Mouse (Mus musculus): ENCODE measurements around the gene Phlpp2. TPM values are rescaled to one million over a fixed set of nuclear protein-coding genes. Genes with fewer than 3 reads are reported as not detected.

Phlpp2 gene
- polyA plus RNA-seq, 1 experiment from 2014 or later, result 2.8 TPM

GRCm38 (mm10) chr8:109992166-109992565 is 123.8 kb downstream of the Phlpp2 start:
- Histone ChIP-seq H3K4me3 (ENCODE audit: low read depth, low read length) (no peak overlapping the region), H3K27ac (replicated peaks; ENCODE audit: low read depth, low read length) (no peak overlapping the region), H3K4me1 (ENCODE audit: control insufficient read depth, insufficient read depth, low read length) (no peaks in the 10 kb centered on the region), H3K9me3 (replicated peaks; ENCODE audit: control insufficient read depth, low read length) (no peaks in the 10 kb centered on the region), H3K4me2 (ENCODE audit: low read depth, low read length) (no peak overlapping the region), H3K36me3 (replicated peaks; ENCODE audit: control insufficient read depth, insufficient read depth, low read depth, low read length) (no peaks in the 10 kb centered on the region), H3K27me3 (ENCODE audit: control insufficient read depth, insufficient read depth, low read length) (no peaks in the 10 kb centered on the region), H3K9ac (replicated peaks; ENCODE audit: low read length) (no peak overlapping the region)
- DNase-seq (ENCODE audit: low spot score), result no peak
- WGBS, result 77% methylated on average over 5 of the region's 5 CpGs
- ATAC-seq (replicated peaks; ENCODE audit: insufficient number of reproducible peaks, low FRiP score, low TSS enrichment, low read depth), result no peak

- Histone ChIP-seq H3K27ac (replicated peaks; ENCODE audit: low read depth, low read length) (no peak overlapping the region), H3K36me3 (replicated peaks; ENCODE audit: control insufficient read depth, insufficient read depth, low read depth, low read length) (no peaks in the 10 kb centered on the region), H3K9me3 (replicated peaks; ENCODE audit: control insufficient read depth, low read length) (no peaks in the 10 kb centered on the region), H3K4me2 (ENCODE audit: low read depth, low read length) (no peak overlapping the region), H3K27me3 (ENCODE audit: control insufficient read depth, insufficient read depth, low read length) (no peaks in the 10 kb centered on the region), H3K9ac (replicated peaks; ENCODE audit: low read length) (no peak overlapping the region), H3K4me1 (ENCODE audit: control insufficient read depth, insufficient read depth, low read length) (no peaks in the 10 kb centered on the region), H3K4me3 (ENCODE audit: low read depth, low read length) (no peak overlapping the region)
- 77% methylated on average over 1 of the region's 1 CpGs for WGBS
- ATAC-seq (replicated peaks; ENCODE audit: insufficient number of reproducible peaks, low FRiP score, low TSS enrichment, low read depth) (no peak), DNase-seq (ENCODE audit: low spot score) (no peak)
Measured at GRCm38 (mm10) chr8:109992951-109993350, 124.6 kb downstream of the Phlpp2 start.

Other genes starting within 250 kb of the Phlpp2 start
- 180 and 186 TPM in 2 replicates for gene Ist1, start 175.3 kb upstream of the Phlpp2 start, polyA plus RNA-seq (2014; fragmentation: Nextera tagmentation; extraction: Ambion mirVana)
- 46.3 and 47.1 TPM in 2 replicates for gene Zfp821, start 163.0 kb upstream of the Phlpp2 start, polyA plus RNA-seq (2014; fragmentation: Nextera tagmentation; extraction: Ambion mirVana)
- gene Atxn1l, start 130.8 kb upstream of the Phlpp2 start, polyA plus RNA-seq (2014; fragmentation: Nextera tagmentation; extraction: Ambion mirVana), result 6.0 and 6.5 TPM in 2 replicates
- gene Ap1g1, start 90.0 kb upstream of the Phlpp2 start, polyA plus RNA-seq (2014; fragmentation: Nextera tagmentation; extraction: Ambion mirVana), result 37.7 and 42.5 TPM in 2 replicates
- 0.43 and 0.65 TPM in 2 replicates for gene Marveld3, start 93.7 kb downstream of the Phlpp2 start, polyA plus RNA-seq (2014; fragmentation: Nextera tagmentation; extraction: Ambion mirVana)
- gene Tat, start 121.9 kb downstream of the Phlpp2 start, polyA plus RNA-seq (2014; fragmentation: Nextera tagmentation; extraction: Ambion mirVana), result not detected in 2 replicates
- not detected in 2 replicates for gene Chst4, start 171.2 kb downstream of the Phlpp2 start, polyA plus RNA-seq (2014; fragmentation: Nextera tagmentation; extraction: Ambion mirVana)
- gene Zfp612, start 211.2 kb downstream of the Phlpp2 start, polyA plus RNA-seq (2014; fragmentation: Nextera tagmentation; extraction: Ambion mirVana), result 8.9 and 9.4 TPM in 2 replicates
- gene Gm21964, start 232.7 kb downstream of the Phlpp2 start, polyA plus RNA-seq (2014; fragmentation: Nextera tagmentation; extraction: Ambion mirVana), result not detected in 2 replicates
- gene Gm17720, start 234.2 kb downstream of the Phlpp2 start, polyA plus RNA-seq (2014; fragmentation: Nextera tagmentation; extraction: Ambion mirVana), result not detected in 2 replicates